Mouse (Mus musculus) heart, embryonic 14.5 days (tissue): ENCODE measurements around the gene Noto. TPM values are rescaled to one million over a fixed set of nuclear protein-coding genes. Genes with fewer than 3 reads are reported as not detected.

Experiments used
- ATAC-seq: fragments of 200-750 bp; cut with Nextera tagmentation; 2 replicates; pipeline ENCODE4 v1.8.0; 2017; ENCODE audit warnings: low read depth, moderate TSS enrichment; ENCODE audit not compliant: insufficient number of reproducible peaks, insufficient read depth, low FRiP score
- H3K27ac ChIP-seq, 2 experiments: fragments of 200-500 bp in 1 of 2; fragments of 300-500 bp in 1 of 2; sonication (generic) in 1 of 2; replicated peaks in 1 of 2; 2 replicates each; pipeline ENCODE4 v1.5.1; 2012 to 2014; ENCODE audit warnings: low read depth in 2 of 2, low read length in 2 of 2, control low read depth in 1 of 2, mild to moderate bottlenecking in 1 of 2, mixed read lengths in 1 of 2; ENCODE audit not compliant: control insufficient read depth in 1 of 2, insufficient read depth in 1 of 2
- H3K27me3 ChIP-seq: fragments of 300-500 bp; sonication (generic); 2 replicates; pipeline ENCODE4 v1.6.1; 2014; ENCODE audit warnings: mild to moderate bottlenecking, low read length, control low read depth; ENCODE audit not compliant: control insufficient read depth, insufficient read depth
- H3K36me3 ChIP-seq: fragments of 300-500 bp; sonication (generic); 2 replicates; pipeline ENCODE4 v1.6.1; 2014; ENCODE audit warnings: mild to moderate bottlenecking, control low read depth, low read length, mixed read lengths; ENCODE audit not compliant: control insufficient read depth, insufficient read depth
- H3K4me1 ChIP-seq, 2 experiments: fragments of 200-500 bp in 1 of 2; fragments of 300-500 bp in 1 of 2; sonication (generic) in 1 of 2; 2 replicates each; pipeline ENCODE4 v1.6.1; 2012 to 2014; ENCODE audit warnings: low read length in 2 of 2, control low read depth in 1 of 2, mixed read lengths in 1 of 2; ENCODE audit not compliant: control insufficient read depth in 2 of 2, insufficient read depth in 2 of 2
- H3K4me2 ChIP-seq: fragments of 300-500 bp; sonication (generic); 2 replicates; pipeline ENCODE4 v1.6.1; 2014; ENCODE audit warnings: mild to moderate bottlenecking, low read length
- H3K4me3 ChIP-seq, 2 experiments: fragments of 200-500 bp in 1 of 2; fragments of 300-500 bp in 1 of 2; sonication (generic) in 1 of 2; 2 replicates each; pipeline ENCODE4 v1.5.1; 2012 to 2014; ENCODE audit warnings: low read length in 2 of 2, mild to moderate bottlenecking in 2 of 2, control low read depth in 1 of 2, low read depth in 1 of 2, moderate library complexity in 1 of 2; ENCODE audit not compliant: control insufficient read depth in 1 of 2, insufficient read depth in 1 of 2
- H3K9ac ChIP-seq: fragments of 300-500 bp; sonication (generic); 2 replicates; pipeline ENCODE4 v1.6.1; 2014; ENCODE audit warnings: mild to moderate bottlenecking, low read length
- H3K9me3 ChIP-seq: fragments of 300-500 bp; sonication (generic); 2 replicates; pipeline ENCODE4 v1.6.1; 2016; ENCODE audit warnings: low read length, control low read depth; ENCODE audit not compliant: control insufficient read depth
- WGBS: fragments of 180-500 bp; shearing (Covaris S2); extraction: QIAGEN DNeasy Blood & Tissue Kit; methylation state at CpG from one replicate; pipeline ENCODE4 v1.1.7; 2014; 5-methylcytosine and 5-hydroxymethylcytosine counted together
- polyA plus RNA-seq: library from polyadenylated mRNA; unstranded; fragments of >200 nt; fragmentation: Nextera tagmentation; extraction: Ambion mirVana; gene quantifications from 2 replicates; pipeline ENCODE4 v1.2.1, GENCODE M21; 2014

Gene Noto
- polyA plus RNA-seq, 1 experiment from 2014 or later, result not detected

DNA sequence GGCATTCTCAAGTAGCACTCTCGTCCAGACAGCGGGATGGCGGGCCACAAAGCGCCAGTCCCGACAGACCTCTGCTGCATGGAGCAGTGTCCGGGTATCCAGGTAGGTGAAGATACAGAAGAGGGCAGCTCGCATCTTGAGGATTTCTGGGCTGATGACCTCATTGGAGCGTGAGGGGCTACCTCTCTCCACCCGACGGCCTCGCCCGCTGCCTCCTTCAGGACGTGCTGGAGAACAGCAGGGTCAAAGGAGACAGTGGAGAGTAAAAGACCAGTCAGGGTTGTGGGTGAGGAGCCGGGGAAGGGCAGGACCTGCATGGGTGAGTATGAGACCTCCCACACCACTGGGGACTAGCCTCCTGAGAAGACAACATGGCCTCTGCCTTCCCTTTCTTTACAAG, 54.7 kb downstream of the Noto start:
- Histone ChIP-seq H3K4me1 (no peaks in the 10 kb centered on the region), H3K4me3 (no peak overlapping the region), H3K27ac (no peak overlapping the region), H3K9ac (no peak overlapping the region), H3K4me2 (no peak overlapping the region), H3K27me3 (peaks cover 56% of the 10 kb centered on the region), H3K36me3 (no peaks in the 10 kb centered on the region), H3K9me3 (0 out of 2 replicates have a peak, but pooled peaks cover 8% of the 10 kb centered on the region)
- no peak for ATAC-seq
- 29% methylated on average over 14 of the region's 14 CpGs for WGBS

Other genes with a start within 250 kb of the Noto start
- gene Emx1, start 236.4 kb upstream of the Noto start, polyA plus RNA-seq, result not detected in 2 replicates
- gene Sfxn5, start 90.5 kb upstream of the Noto start, polyA plus RNA-seq, result 2.7 and 3.1 TPM in 2 replicates
- gene Rab11fip5, start 49.3 kb upstream of the Noto start, polyA plus RNA-seq, result 36.5 and 42.2 TPM in 2 replicates
- gene Smyd5, start 8.1 kb downstream of the Noto start, polyA plus RNA-seq, result 30.5 and 33.5 TPM in 2 replicates
- 355 and 372 TPM in 2 replicates for gene Cct7, start 27.6 kb downstream of the Noto start, polyA plus RNA-seq
- gene Pradc1, start 28.1 kb downstream of the Noto start, polyA plus RNA-seq, result 26.0 and 28.8 TPM in 2 replicates
- not detected in 2 replicates for gene Fbxo41, start 79.1 kb downstream of the Noto start, polyA plus RNA-seq
- gene Egr4, start 89.7 kb downstream of the Noto start, polyA plus RNA-seq, result not detected in 2 replicates
- 2.8 and 3.0 TPM in 2 replicates for gene Alms1, start 163.6 kb downstream of the Noto start, polyA plus RNA-seq